Mouse (Mus musculus): ENCODE data around the gene Rusc2.

Gene Rusc2

GRCm38 (mm10) chr4:43415221-43416070, 33.7 kb downstream of the Rusc2 start:
- DNase-seq (ENCODE audit: low read depth in 1 of 2, low spot score in 2 of 2) = no peak

GRCm38 (mm10) chr4:43416071-43416490, 34.3 kb downstream of the Rusc2 start:
- no peak for DNase-seq (ENCODE audit: low read depth in 1 of 2, low spot score in 2 of 2)

GRCm38 (mm10) chr4:43417269-43418062, 35.7 kb downstream of the Rusc2 start:
- DNase-seq (ENCODE audit: low read depth in 1 of 2, low spot score in 2 of 2) = no peak

- no peak for DNase-seq (ENCODE audit: low read depth in 1 of 2, low spot score in 2 of 2)
Observed at GRCm38 (mm10) chr4:43418450-43418849, 36.7 kb downstream of the Rusc2 start.

- no peak for DNase-seq (ENCODE audit: low read depth in 1 of 2, low spot score in 2 of 2)
Observed at GRCm38 (mm10) chr4:43418973-43419656, 37.3 kb downstream of the Rusc2 start.

- no peak for DNase-seq (ENCODE audit: low read depth in 1 of 2, low spot score in 2 of 2)
Observed at GRCm38 (mm10) chr4:43419801-43420281, 38.1 kb downstream of the Rusc2 start.

GRCm38 (mm10) chr4:43420305-43420704, 38.5 kb downstream of the Rusc2 start:
- peak in 1 of 2 experiments; percentile 51 for DNase-seq (ENCODE audit: low read depth in 1 of 2, low spot score in 2 of 2)

GRCm38 (mm10) chr4:43421632-43422240, 40.0 kb downstream of the Rusc2 start:
- DNase-seq (ENCODE audit: low read depth in 1 of 2, low spot score in 2 of 2) = no peak

- DNase-seq (ENCODE audit: low read depth in 1 of 2, low spot score in 2 of 2) = no peak
Observed at GRCm38 (mm10) chr4:43423267-43423934, 41.6 kb downstream of the Rusc2 start.

GRCm38 (mm10) chr4:43424072-43424471, 42.3 kb downstream of the Rusc2 start:
- DNase-seq (ENCODE audit: low read depth in 1 of 2, low spot score in 2 of 2) = no peak

GRCm38 (mm10) chr4:43425197-43425596, 43.4 kb downstream of the Rusc2 start:
- DNase-seq (ENCODE audit: low read depth in 1 of 2, low spot score in 2 of 2) = no peak

- no peak for DNase-seq (ENCODE audit: low read depth in 1 of 2, low spot score in 2 of 2)
Observed at GRCm38 (mm10) chr4:43425648-43426380, 44.0 kb downstream of the Rusc2 start.

GRCm38 (mm10) chr4:43426487-43426886, 44.7 kb downstream of the Rusc2 start:
- DNase-seq (ENCODE audit: low read depth in 1 of 2, low spot score in 2 of 2) = no peak

GRCm38 (mm10) chr4:43427501-43428179, 45.9 kb downstream of the Rusc2 start:
- no peak for DNase-seq (ENCODE audit: low read depth in 1 of 2, low spot score in 2 of 2)

GRCm38 (mm10) chr4:43428180-43428861, 46.5 kb downstream of the Rusc2 start:
- no peak for DNase-seq (ENCODE audit: low read depth in 1 of 2, low spot score in 2 of 2)

GRCm38 (mm10) chr4:43428946-43429345, 47.2 kb downstream of the Rusc2 start, which contains the start of gene Fam166b:
Gene Fam166b, minus strand, starts transcription at chr4:43429134.
- no peak for DNase-seq (ENCODE audit: low read depth in 1 of 2, low spot score in 2 of 2)

- peak in 1 of 2 experiments; percentile 65 for DNase-seq (ENCODE audit: low read depth in 1 of 2, low spot score in 2 of 2)
Observed at GRCm38 (mm10) chr4:43431690-43432089, 49.9 kb downstream of the Rusc2 start.

GRCm38 (mm10) chr4:43432832-43433231, 51.1 kb downstream of the Rusc2 start:
- no peak for DNase-seq (ENCODE audit: low read depth in 1 of 2, low spot score in 2 of 2)

Measured in monocyte, adult 2 months (primary cell).